Mouse (Mus musculus): ENCODE data around the gene Gm40193.

- TF ChIP-seq GATA1 (IDR thresholded peaks at IDR 0.05; ENCODE audit: borderline replicate concordance, low read length) (no peak), CTCF (IDR thresholded peaks at IDR 0.05; ENCODE audit: low read depth, low read length) (no peak), TAL1 (conservative IDR thresholded peaks at IDR 0.05; ENCODE audit: low read depth, low read length) (no peak)
Measured at GRCm38 (mm10) chr11:70579710-70580357, 47.1 kb upstream of the Gm40193 start.

Measured in G1E (cell line).